Mouse (Mus musculus) intestine, embryonic 14.5 days (tissue): ENCODE measurements around the gene Taf10. TPM values are rescaled to one million over a fixed set of nuclear protein-coding genes. Genes with fewer than 3 reads are reported as not detected.

Source experiments
- ATAC-seq: fragments of 200-750 bp; cut with Nextera tagmentation; replicated peaks from 2 replicates; pipeline ENCODE4 v1.8.0; 2017; ENCODE audit warnings: low read depth, moderate number of reproducible peaks, moderate TSS enrichment, moderate library complexity; ENCODE audit not compliant: low FRiP score, low TSS enrichment
- DNase-seq: peaks from one replicate; pipeline ENCODE4 v3.0.0-alpha.2; 2018; ENCODE audit warnings: low spot score
- H3K27ac ChIP-seq: fragments of 300-500 bp; sonication (generic); 2 replicates; pipeline ENCODE4 v1.5.1; 2014; ENCODE audit warnings: low read depth, mild to moderate bottlenecking, control low read depth
- H3K27me3 ChIP-seq: fragments of 300-500 bp; sonication (generic); replicated peaks from 2 replicates; pipeline ENCODE4 v1.6.1; 2014; ENCODE audit warnings: low read length, control low read depth; ENCODE audit not compliant: control insufficient read depth, insufficient read depth
- H3K36me3 ChIP-seq: fragments of 300-500 bp; sonication (generic); 2 replicates; pipeline ENCODE4 v1.6.1; 2014; ENCODE audit warnings: low read length, control low read depth; ENCODE audit not compliant: control insufficient read depth, insufficient read depth
- H3K4me1 ChIP-seq: fragments of 300-500 bp; sonication (generic); replicated peaks from 2 replicates; pipeline ENCODE4 v1.6.1; 2014; ENCODE audit warnings: low read length, control low read depth, mixed read lengths; ENCODE audit not compliant: control insufficient read depth, insufficient read depth
- H3K4me2 ChIP-seq: fragments of 300-500 bp; sonication (generic); 2 replicates; pipeline ENCODE4 v1.6.1; 2014; ENCODE audit warnings: low read length
- H3K4me3 ChIP-seq: fragments of 300-500 bp; sonication (generic); 2 replicates; pipeline ENCODE4 v1.5.1; 2014; ENCODE audit warnings: low read depth, low read length, control low read depth, mixed read lengths
- H3K9ac ChIP-seq: fragments of 300-500 bp; sonication (generic); 2 replicates; pipeline ENCODE4 v1.6.1; 2014; ENCODE audit warnings: mild to moderate bottlenecking, low read length
- H3K9me3 ChIP-seq: fragments of 300-500 bp; sonication (generic); 2 replicates; pipeline ENCODE4 v1.6.1; 2016; ENCODE audit warnings: low read length, control low read depth; ENCODE audit not compliant: control insufficient read depth
- WGBS: fragments of 180-500 bp; shearing (Covaris S2); extraction: QIAGEN DNeasy Blood & Tissue Kit; methylation state at CpG from one replicate; pipeline ENCODE4 v1.1.7; 2014; 5-methylcytosine and 5-hydroxymethylcytosine counted together
- polyA plus RNA-seq: library from polyadenylated mRNA; unstranded; fragments of >200 nt; fragmentation: Nextera tagmentation; extraction: Ambion mirVana; gene quantifications from 2 replicates; pipeline ENCODE4 v1.2.1, GENCODE M21; 2014

Gene Taf10
- polyA plus RNA-seq, 1 experiment from 2014 or later, result 185 TPM

DNA sequence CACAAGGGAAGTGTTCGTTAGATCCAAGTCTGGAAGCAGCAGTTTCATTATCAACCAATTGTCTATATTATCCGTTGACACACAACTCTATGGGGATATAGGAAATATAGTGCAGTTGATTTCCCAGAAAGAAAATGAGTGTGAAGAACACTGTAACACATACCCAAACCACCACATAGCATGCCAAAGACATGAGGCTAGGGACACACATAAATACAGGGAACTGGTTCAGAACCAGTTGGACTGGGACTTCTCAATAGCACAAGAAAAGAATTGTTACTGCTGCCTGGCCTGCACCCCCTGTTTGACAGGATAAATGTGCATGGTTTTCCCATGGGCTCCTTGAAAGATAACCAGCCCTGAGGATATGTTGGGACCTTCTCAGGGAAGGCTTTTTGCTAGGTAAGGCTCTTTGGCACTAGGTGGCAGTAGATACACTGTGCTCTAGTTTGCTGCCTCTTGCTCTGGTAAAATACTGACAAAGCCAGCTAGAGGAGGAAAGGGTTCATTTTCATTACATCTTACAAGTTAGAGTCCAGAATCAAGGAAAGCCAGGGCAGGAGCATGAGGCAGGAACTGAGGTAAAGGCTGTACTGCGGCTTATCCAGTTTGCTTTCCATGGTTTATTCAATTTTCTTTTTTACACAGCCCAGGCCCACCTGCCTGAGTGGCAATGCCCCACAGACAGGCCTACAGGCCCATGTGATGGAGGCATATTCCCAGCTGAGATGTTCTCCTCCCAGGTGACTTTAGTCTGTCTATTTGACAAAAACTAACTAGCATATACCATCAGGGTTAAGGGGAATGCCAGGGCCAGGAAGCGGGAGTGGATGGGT, 17.8 kb downstream of the Taf10 start:
- 78% methylated on average over 4 of the region's 4 CpGs for WGBS

DNA sequence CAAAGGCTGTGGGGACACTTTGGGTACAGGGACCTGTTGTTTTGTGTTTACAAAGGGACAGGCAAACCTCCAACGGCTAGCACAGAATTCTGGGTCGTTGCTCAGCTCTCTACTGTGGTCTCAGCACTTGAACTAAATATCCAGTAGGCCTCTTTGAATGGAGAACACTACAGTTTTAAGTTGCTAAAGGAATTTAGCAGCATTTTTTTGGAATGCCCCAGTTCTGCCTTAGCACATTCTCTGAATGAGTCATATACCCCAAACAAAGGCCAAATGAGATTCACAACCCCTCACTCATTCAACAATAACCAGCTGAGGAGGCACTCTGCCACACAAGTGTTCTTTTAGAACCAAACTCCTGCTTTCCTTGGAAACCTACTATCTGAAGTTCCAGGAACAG, 22.2 kb downstream of the Taf10 start:
- H3K4me1 ChIP-seq, result no peaks in the 10 kb centered on the region
- no peak overlapping the region for H3K4me2 ChIP-seq
- DNase-seq (no peak), ATAC-seq (no peak)
- H3K4me3 ChIP-seq, result no peak overlapping the region
- H3K27me3 ChIP-seq, result no peaks in the 10 kb centered on the region
- H3K9ac ChIP-seq, result no peak overlapping the region
- no peak overlapping the region for H3K27ac ChIP-seq
- 81% methylated on average over 2 of the region's 2 CpGs for WGBS
- no peaks in the 10 kb centered on the region for H3K36me3 ChIP-seq
- H3K9me3 ChIP-seq, result no peaks in the 10 kb centered on the region

More for the DNA sequence above, 17.8 kb downstream of the Taf10 start:
- ATAC-seq (peak; percentile 61), DNase-seq (no peak)
- Histone ChIP-seq H3K27me3 (no peaks in the 10 kb centered on the region), H3K4me1 (no peaks in the 10 kb centered on the region), H3K9ac (no peak overlapping the region), H3K4me3 (no peak overlapping the region), H3K4me2 (no peak overlapping the region), H3K9me3 (no peaks in the 10 kb centered on the region), H3K36me3 (peaks cover 28% of the 10 kb centered on the region), H3K27ac (no peak overlapping the region)

DNA sequence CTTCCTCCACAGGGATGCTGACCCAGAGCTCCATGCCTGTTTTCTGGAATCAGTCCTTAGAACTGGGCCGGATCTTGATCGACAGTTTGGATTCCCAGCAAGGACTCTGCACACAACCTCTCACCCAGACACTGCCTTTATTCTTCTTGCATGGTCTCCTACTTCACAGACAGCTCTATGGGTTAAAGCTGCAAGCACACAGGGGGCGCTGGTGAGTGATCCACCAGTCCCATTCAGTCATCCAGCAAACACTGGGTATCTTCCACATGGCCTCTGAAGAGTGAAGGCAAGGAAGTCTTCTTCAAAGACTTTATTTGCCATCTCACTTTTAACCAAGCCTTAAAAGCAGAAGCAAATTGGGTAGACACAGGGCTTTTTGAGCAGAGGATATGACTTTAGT, 28.8 kb downstream of the Taf10 start:
- ATAC-seq (no peak), DNase-seq (no peak)
- no peak overlapping the region for H3K4me2 ChIP-seq
- H3K36me3 ChIP-seq, result no peaks in the 10 kb centered on the region
- no peak overlapping the region for H3K9ac ChIP-seq
- no peaks in the 10 kb centered on the region for H3K4me1 ChIP-seq
- no peak overlapping the region for H3K27ac ChIP-seq
- no peaks in the 10 kb centered on the region for H3K9me3 ChIP-seq
- WGBS, result 61% methylated on average over 3 of the region's 3 CpGs
- no peaks in the 10 kb centered on the region for H3K27me3 ChIP-seq
- H3K4me3 ChIP-seq, result no peak overlapping the region

DNA sequence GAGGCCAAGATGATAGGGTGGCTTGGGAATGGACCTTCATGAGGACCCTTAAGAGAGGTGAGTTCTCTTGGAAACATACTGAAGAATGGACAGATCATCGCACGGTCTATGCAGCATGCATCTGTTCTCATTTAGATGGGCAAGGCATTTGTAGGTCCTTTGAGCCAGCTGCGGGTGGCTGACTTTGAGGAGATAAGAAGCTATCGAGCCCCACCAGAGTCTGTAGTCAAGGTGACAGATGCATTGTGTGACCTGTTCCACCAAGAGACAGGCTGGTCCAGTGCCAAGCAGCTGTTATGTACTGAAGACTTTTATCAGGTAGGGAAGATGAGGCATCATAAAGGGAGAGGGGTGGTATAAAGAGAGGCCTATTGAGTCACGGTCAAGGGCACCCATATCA, 35.4 kb downstream of the Taf10 start:
- 92% methylated on average over 5 of the region's 5 CpGs for WGBS
- no peak overlapping the region for H3K4me2 ChIP-seq
- no peaks in the 10 kb centered on the region for H3K36me3 ChIP-seq
- no peak overlapping the region for H3K9ac ChIP-seq
- H3K27me3 ChIP-seq, result no peaks in the 10 kb centered on the region
- H3K27ac ChIP-seq, result no peak overlapping the region
- H3K4me3 ChIP-seq, result no peak overlapping the region
- no peaks in the 10 kb centered on the region for H3K4me1 ChIP-seq
- DNase-seq (no peak), ATAC-seq (no peak)
- no peaks in the 10 kb centered on the region for H3K9me3 ChIP-seq

DNA sequence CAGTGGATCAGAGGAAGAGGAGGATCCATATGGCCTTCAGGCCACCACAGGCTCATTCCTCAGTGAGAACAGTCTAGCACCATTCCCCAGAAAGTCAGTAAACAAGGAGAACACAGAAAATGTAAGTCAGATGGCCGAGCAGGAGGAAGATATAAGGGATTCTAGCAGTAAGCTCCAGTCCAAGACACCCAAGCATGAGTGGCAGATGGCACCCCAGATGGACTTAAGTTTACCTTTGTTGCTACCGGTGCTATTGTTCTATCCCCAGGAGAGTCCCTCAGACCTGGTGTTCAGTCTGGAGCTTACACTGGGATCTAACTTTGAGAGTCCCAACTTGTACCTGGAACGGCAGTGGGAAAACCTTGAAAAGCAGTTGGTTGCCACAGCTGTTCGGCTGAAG, 40.3 kb downstream of the Taf10 start:
- Histone ChIP-seq H3K4me3 (no peak overlapping the region), H3K9ac (no peak overlapping the region), H3K4me1 (no peaks in the 10 kb centered on the region), H3K36me3 (no peaks in the 10 kb centered on the region), H3K9me3 (no peaks in the 10 kb centered on the region), H3K27ac (no peak overlapping the region), H3K27me3 (no peaks in the 10 kb centered on the region), H3K4me2 (no peak overlapping the region)
- no peak for DNase-seq
- 86% methylated on average over 4 of the region's 4 CpGs for WGBS
- no peak for ATAC-seq

DNA sequence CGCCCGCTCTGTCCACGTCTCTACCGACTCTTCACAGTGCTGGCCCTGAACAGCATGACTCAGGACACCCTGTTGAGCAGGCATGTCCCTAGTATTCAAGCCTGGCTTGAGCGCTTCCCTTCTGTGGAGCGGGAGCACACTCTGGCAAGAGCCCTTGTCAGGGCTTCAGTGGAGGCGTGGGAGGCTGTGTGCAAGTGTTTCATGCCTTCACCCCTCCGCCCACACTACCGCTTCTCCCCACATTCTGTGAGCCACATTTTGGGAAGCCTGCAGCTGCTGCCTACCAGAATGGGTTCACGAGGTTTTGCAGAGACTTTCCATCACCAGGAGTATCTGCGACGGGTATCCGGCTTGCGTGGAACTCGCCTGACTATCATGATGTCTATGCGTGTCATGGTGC, 41.0 kb downstream of the Taf10 start:
- Histone ChIP-seq H3K4me3 (no peak overlapping the region), H3K27ac (no peak overlapping the region), H3K4me2 (no peak overlapping the region), H3K36me3 (no peaks in the 10 kb centered on the region), H3K9ac (no peak overlapping the region), H3K9me3 (no peaks in the 10 kb centered on the region), H3K27me3 (no peaks in the 10 kb centered on the region), H3K4me1 (no peaks in the 10 kb centered on the region)
- 86% methylated on average over 16 of the region's 16 CpGs for WGBS
- ATAC-seq, result no peak
- DNase-seq, result no peak

DNA sequence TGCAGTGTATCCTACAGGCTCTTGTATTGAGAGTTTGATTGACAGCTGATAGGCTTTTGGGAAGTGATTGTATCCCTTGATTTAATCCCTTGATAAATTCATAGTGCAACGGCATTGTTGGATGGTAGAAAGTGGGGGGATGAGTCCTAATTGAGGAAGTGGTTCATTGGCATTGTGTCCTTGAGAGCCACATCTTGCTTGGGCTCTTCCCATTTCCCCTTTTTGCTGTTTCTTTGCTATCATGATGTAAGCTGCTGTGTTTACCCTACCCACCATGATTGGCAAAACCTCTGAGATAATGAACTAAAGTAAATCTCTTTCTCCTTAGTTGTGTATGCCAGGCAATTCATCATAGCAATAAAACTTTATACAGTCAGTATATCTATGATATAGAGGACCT, 53.3 kb downstream of the Taf10 start:
- WGBS, result 76% methylated on average over 1 of the region's 1 CpGs
- H3K4me1 ChIP-seq, result no peaks in the 10 kb centered on the region
- H3K4me2 ChIP-seq, result no peak overlapping the region
- no peaks in the 10 kb centered on the region for H3K27me3 ChIP-seq
- no peaks in the 10 kb centered on the region for H3K36me3 ChIP-seq
- no peak overlapping the region for H3K4me3 ChIP-seq
- ATAC-seq (no peak), DNase-seq (no peak)
- H3K9ac ChIP-seq, result no peak overlapping the region
- H3K27ac ChIP-seq, result no peak overlapping the region
- H3K9me3 ChIP-seq, result no peaks in the 10 kb centered on the region

Other genes starting within 250 kb of the Taf10 start
- gene Smpd1, start 190.0 kb downstream of the Taf10 start, polyA plus RNA-seq, result 36.1 and 37.5 TPM in 2 replicates
- 45.1 and 46.3 TPM in 2 replicates for gene Apbb1, start 162.7 kb downstream of the Taf10 start, polyA plus RNA-seq
- gene Hpx, start 144.2 kb downstream of the Taf10 start, polyA plus RNA-seq, result 0.46 and 0.65 TPM in 2 replicates
- gene Trim3, start 110.8 kb downstream of the Taf10 start, polyA plus RNA-seq, result 25.0 and 27.2 TPM in 2 replicates
- 213 and 215 TPM in 2 replicates for gene Timm10b, start 104.3 kb downstream of the Taf10 start, polyA plus RNA-seq
- 88.4 and 89.7 TPM in 2 replicates for gene Arfip2, start 103.9 kb downstream of the Taf10 start, polyA plus RNA-seq
- 35.5 and 48.9 TPM in 2 replicates for gene Gm45799, start 103.8 kb downstream of the Taf10 start, polyA plus RNA-seq
- gene Dnhd1, start 93.5 kb downstream of the Taf10 start, polyA plus RNA-seq, result 1.8 and 2.0 TPM in 2 replicates
- 353 and 396 TPM in 2 replicates for gene Ilk, start 7.8 kb downstream of the Taf10 start, polyA plus RNA-seq
- gene Rrp8, start 7.0 kb downstream of the Taf10 start, polyA plus RNA-seq, result 36.7 and 41.8 TPM in 2 replicates
- gene Tpp1, start 7.9 kb upstream of the Taf10 start, polyA plus RNA-seq, result 74.1 and 85.8 TPM in 2 replicates
- 17.5 and 18.7 TPM in 2 replicates for gene Dchs1, start 43.3 kb upstream of the Taf10 start, polyA plus RNA-seq
- gene Mrpl17, start 66.7 kb upstream of the Taf10 start, polyA plus RNA-seq, result 379 and 393 TPM in 2 replicates
- 0.73 and 0.96 TPM in 2 replicates for gene Gm4070, start 209.6 kb upstream of the Taf10 start, polyA plus RNA-seq